Comparison of ENCODE assay signal across 16 mouse cellular contexts in the genomic region with DNA sequence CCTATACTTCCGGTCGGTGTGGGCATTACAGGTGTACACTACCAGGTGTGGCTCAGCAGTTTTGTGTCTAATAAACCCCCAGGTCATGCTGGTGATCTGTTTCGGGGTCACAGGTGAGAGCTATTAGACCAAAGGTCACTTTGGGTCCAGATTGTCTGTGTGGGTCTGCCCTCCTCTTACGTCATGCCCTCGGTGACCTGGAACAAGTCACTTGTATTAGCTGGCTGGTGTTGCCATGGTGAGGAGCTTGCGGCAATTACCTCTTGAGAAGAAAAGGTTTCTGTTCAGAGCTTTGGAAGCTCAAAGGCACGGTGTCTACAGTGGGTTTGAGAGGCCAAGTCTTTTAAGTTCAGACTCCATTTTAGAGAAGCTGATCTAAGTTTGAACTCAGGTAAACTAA.
DNase-seq lines count a peak whose midpoint lies in the region; ATAC-seq and TF ChIP-seq lines count a peak whose summit lies in the region.
"Had no signal": no experiment of that assay in that cellular context is flagged by ENCODE, and none has a peak within 500 bp of the region (broad histone marks: within the 10 kb centered on the region; RNA-seq: fewer than 3 reads in every experiment).

No protein-coding gene starts in this region.

- WGBS in hindbrain, postnatal 0 days: 43% methylated on average over 7 of the region's 7 CpGs
- 50% methylated on average over 7 of the region's 7 CpGs for WGBS in hindbrain, embryonic 11.5 days
- 52% methylated on average over 7 of the region's 7 CpGs for WGBS in lung, postnatal 0 days
- 44% methylated on average over 7 of the region's 7 CpGs for WGBS in embryonic facial prominence, embryonic 11.5 days

- no peak overlapping the region for H3K4me3 ChIP-seq in hindbrain, postnatal 0 days (ENCODE audit: low read length)
- no peak overlapping the region for H3K4me3 ChIP-seq in hindbrain, embryonic 11.5 days (ENCODE audit: low read depth, low read length)
- H3K4me3 ChIP-seq in lung, postnatal 0 days (ENCODE audit: low read depth, low read length): no peak overlapping the region
- H3K4me3 ChIP-seq in embryonic facial prominence, embryonic 11.5 days (ENCODE audit: low read depth, low read length): no peak overlapping the region
- H3K4me3 ChIP-seq: heart, adult 2 months; hindbrain, embryonic 12.5 days; intestine, embryonic 15.5 days had no signal

- H3K9ac ChIP-seq in hindbrain, postnatal 0 days (replicated peaks; ENCODE audit: low read length): no peak overlapping the region
- no peak overlapping the region for H3K9ac ChIP-seq in hindbrain, embryonic 11.5 days (ENCODE audit: low read depth, low read length)
- no peak overlapping the region for H3K9ac ChIP-seq in lung, postnatal 0 days (replicated peaks; ENCODE audit: low read depth)
- no peak overlapping the region for H3K9ac ChIP-seq in embryonic facial prominence, embryonic 11.5 days (replicated peaks; ENCODE audit: low read length)
- H3K9ac ChIP-seq: hindbrain, embryonic 12.5 days; intestine, embryonic 15.5 days had no signal

- H3K27ac ChIP-seq in hindbrain, postnatal 0 days: no peak overlapping the region
- H3K27ac ChIP-seq in hindbrain, embryonic 11.5 days (ENCODE audit: low read depth, low read length): no peak overlapping the region
- no peak overlapping the region for H3K27ac ChIP-seq in lung, postnatal 0 days (ENCODE audit: low read length)
- H3K27ac ChIP-seq in embryonic facial prominence, embryonic 11.5 days (replicated peaks; ENCODE audit: low read depth, low read length): no peak overlapping the region
- H3K27ac ChIP-seq: heart, adult 2 months; hindbrain, embryonic 12.5 days; intestine, embryonic 15.5 days had no signal

- no peak overlapping the region for H3K4me2 ChIP-seq in hindbrain, postnatal 0 days (ENCODE audit: low read depth, low read length)
- H3K4me2 ChIP-seq in hindbrain, embryonic 11.5 days (replicated peaks; ENCODE audit: low read depth, low read length): no peak overlapping the region
- no peak overlapping the region for H3K4me2 ChIP-seq in lung, postnatal 0 days (replicated peaks; ENCODE audit: low read depth, low read length)
- H3K4me2 ChIP-seq in embryonic facial prominence, embryonic 11.5 days (ENCODE audit: low read depth, low read length): no peak overlapping the region
- H3K4me2 ChIP-seq: hindbrain, embryonic 12.5 days; intestine, embryonic 15.5 days had no signal

- no peak for ATAC-seq in hindbrain, postnatal 0 days
- ATAC-seq in hindbrain, embryonic 11.5 days (ENCODE audit: low FRiP score): no peak
- ATAC-seq in lung, postnatal 0 days: peak; percentile 57
- ATAC-seq in embryonic facial prominence, embryonic 11.5 days (replicated peaks; ENCODE audit: insufficient number of reproducible peaks, low FRiP score, low TSS enrichment, low read depth): no peak
- ATAC-seq: intestine, embryonic 15.5 days; midbrain, embryonic 16.5 days had no signal

- no peaks in the 10 kb centered on the region for H3K27me3 ChIP-seq in hindbrain, postnatal 0 days (ENCODE audit: insufficient read depth, low read length)
- no peaks in the 10 kb centered on the region for H3K27me3 ChIP-seq in hindbrain, embryonic 11.5 days (ENCODE audit: control insufficient read depth, insufficient read depth, low read length)
- H3K27me3 ChIP-seq in lung, postnatal 0 days (replicated peaks; ENCODE audit: insufficient read depth, low read length): no peaks in the 10 kb centered on the region
- no peaks in the 10 kb centered on the region for H3K27me3 ChIP-seq in embryonic facial prominence, embryonic 11.5 days (ENCODE audit: control insufficient read depth, insufficient read depth, low read length)
- H3K27me3 ChIP-seq: hindbrain, embryonic 12.5 days; intestine, embryonic 15.5 days had no signal

- peak; percentile 27 for DNase-seq in hindbrain, postnatal 0 days (ENCODE audit: low spot score)
- DNase-seq in hindbrain, embryonic 11.5 days (ENCODE audit: low spot score): no peak
- peak; percentile 50 for DNase-seq in lung, postnatal 0 days (ENCODE audit: low spot score)
- no peak for DNase-seq in lung, postnatal 4 days
- peak; percentile 30 for DNase-seq in brain, adult 2 months (ENCODE audit: low read depth, low spot score)
- DNase-seq in embryonic facial prominence, embryonic 11.5 days (ENCODE audit: low spot score): peak; percentile 35
- DNase-seq in gastrocnemius, postnatal 4 days (ENCODE audit: low spot score in 2 of 2): no peak
- DNase-seq: adrenal gland, postnatal 25 days; B cell, adult 2 months; cerebellum, adult 8-10 months; gastrocnemius, postnatal 10 days; heart, adult 2 months; kidney, postnatal 25 days had no signal

- no peak for TF ChIP-seq EP300 in lung, postnatal 0 days (IDR thresholded peaks at IDR 0.05)

- no peaks in the 10 kb centered on the region; the same call in 1 of the 2 replicates for H3K4me1 ChIP-seq in hindbrain, postnatal 0 days (ENCODE audit: insufficient read depth, low read length)
- no peaks in the 10 kb centered on the region for H3K4me1 ChIP-seq in hindbrain, embryonic 11.5 days (replicated peaks; ENCODE audit: control insufficient read depth, insufficient read depth, low read length)
- H3K4me1 ChIP-seq in lung, postnatal 0 days (ENCODE audit: insufficient read depth, low read depth, low read length): no peaks in the 10 kb centered on the region
- no peaks in the 10 kb centered on the region for H3K4me1 ChIP-seq in embryonic facial prominence, embryonic 11.5 days (ENCODE audit: control insufficient read depth, insufficient read depth, low read length)
- H3K4me1 ChIP-seq: intestine, embryonic 15.5 days had no signal

- H3K9me3 ChIP-seq in hindbrain, postnatal 0 days (ENCODE audit: low read length): no peaks in the 10 kb centered on the region
- no peaks in the 10 kb centered on the region for H3K9me3 ChIP-seq in hindbrain, embryonic 11.5 days (ENCODE audit: control insufficient read depth, low read length)
- H3K9me3 ChIP-seq in lung, postnatal 0 days (ENCODE audit: low read length): no peaks in the 10 kb centered on the region
- no peaks in the 10 kb centered on the region for H3K9me3 ChIP-seq in embryonic facial prominence, embryonic 11.5 days (replicated peaks; ENCODE audit: control insufficient read depth, low read length)
- H3K9me3 ChIP-seq: hindbrain, embryonic 12.5 days; intestine, embryonic 15.5 days had no signal

- H3K36me3 ChIP-seq in hindbrain, postnatal 0 days (ENCODE audit: insufficient read depth, low read length): no peaks in the 10 kb centered on the region
- H3K36me3 ChIP-seq in hindbrain, embryonic 11.5 days (ENCODE audit: control insufficient read depth, insufficient read depth, low read length): no peaks in the 10 kb centered on the region
- H3K36me3 ChIP-seq in lung, postnatal 0 days (ENCODE audit: insufficient read depth, low read length): no peaks in the 10 kb centered on the region
- H3K36me3 ChIP-seq in embryonic facial prominence, embryonic 11.5 days (replicated peaks; ENCODE audit: control insufficient read depth, insufficient read depth, low read depth, low read length): no peaks in the 10 kb centered on the region
- H3K36me3 ChIP-seq: hindbrain, embryonic 12.5 days; intestine, embryonic 15.5 days had no signal

- no peak for TF ChIP-seq CTCF in hindbrain, postnatal 0 days (IDR thresholded peaks at IDR 0.05; ENCODE audit: low read depth)
- TF ChIP-seq CTCF in lung, postnatal 0 days (IDR thresholded peaks at IDR 0.05): no peak

Comparison
In these comparisons a context has a peak if more than half of its experiments do, and no peak if none do; other contexts are left out.
1. DNase-seq: peak in hindbrain, postnatal 0 days (single experiment), lung, postnatal 0 days (single experiment), brain, adult 2 months (single experiment) and embryonic facial prominence, embryonic 11.5 days (single experiment); none in hindbrain, embryonic 11.5 days (single experiment), lung, postnatal 4 days (0 of 2) and gastrocnemius, postnatal 4 days (0 of 2).